Mouse (Mus musculus): ENCODE results near the gene Magi2. TPM values are rescaled to one million over a fixed set of nuclear protein-coding genes. Genes with fewer than 3 reads are reported as not detected.

Magi2 gene
- polyA plus RNA-seq, 1 experiment, result 0.48 TPM

DNA sequence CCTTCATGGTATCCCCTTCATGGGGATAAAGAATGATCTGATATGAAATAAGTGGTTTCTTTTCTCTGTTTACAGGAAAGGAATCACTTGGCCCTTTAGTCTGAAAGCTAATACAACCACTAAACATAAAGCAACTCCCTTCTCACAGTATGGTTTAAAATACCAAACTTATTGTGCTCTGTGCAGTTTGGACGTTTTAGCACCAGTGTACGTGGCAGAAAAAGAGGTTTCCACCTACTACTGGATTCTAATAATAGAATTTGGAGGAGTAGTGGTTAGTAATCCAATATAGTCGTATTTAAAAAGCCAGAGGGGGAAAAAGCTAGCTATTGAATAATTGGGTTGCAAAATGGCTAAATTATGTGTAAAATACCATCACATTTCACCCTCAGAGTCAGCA is 1005.1 kb downstream of the Magi2 start:
- Histone ChIP-seq H3K79me2 (ENCODE audit: control insufficient read depth, insufficient read depth) (no peaks in the 10 kb centered on the region), H3K36me3 (ENCODE audit: control insufficient read depth, insufficient read depth) (no peaks in the 10 kb centered on the region), H3K4me2 (ENCODE audit: low read depth) (no peak overlapping the region), H3K4me3 (no peak overlapping the region), H3K27me3 (ENCODE audit: control insufficient read depth, insufficient read depth, insufficient read length) (no peaks in the 10 kb centered on the region), H3ac (ENCODE audit: control insufficient read depth, insufficient read length) (no peak overlapping the region)
- TF ChIP-seq CEBPB (IDR thresholded peaks at IDR 0.05; ENCODE audit: insufficient read depth, poor library complexity, severe bottlenecking), result no peak
- TF ChIP-seq MYOD1 (IDR thresholded peaks at IDR 0.05; ENCODE audit: control insufficient read depth in 1 of 3, insufficient read length in 2 of 3, low read depth in 2 of 3), result no peak
- no peak for TF ChIP-seq MAX (IDR thresholded peaks at IDR 0.05; ENCODE audit: low read depth)
- TF ChIP-seq POLR2A (IDR thresholded peaks at IDR 0.05; ENCODE audit: insufficient read length, low read depth), result no peak
- no peak for TF ChIP-seq TCF3 (IDR thresholded peaks at IDR 0.05; ENCODE audit: insufficient read length, low read depth)
- TF ChIP-seq SRF (IDR thresholded peaks at IDR 0.05; ENCODE audit: control insufficient read depth, insufficient read length, low read depth), result no peak
- TF ChIP-seq MYOG (IDR thresholded peaks at IDR 0.05; ENCODE audit: control insufficient read depth in 1 of 3, insufficient read depth in 1 of 3, insufficient read length in 2 of 3, low read depth in 2 of 3), result no peak
- no peak for TF ChIP-seq REST (IDR thresholded peaks at IDR 0.05; ENCODE audit: insufficient read depth, insufficient read length)
- TF ChIP-seq POLR2AphosphoS2 (IDR thresholded peaks at IDR 0.05; ENCODE audit: insufficient read length, low read depth), result no peak
- TF ChIP-seq E2F4 (IDR thresholded peaks at IDR 0.05; ENCODE audit: insufficient read depth), result no peak
- TF ChIP-seq TCF12 (IDR thresholded peaks at IDR 0.05; ENCODE audit: insufficient read depth, poor library complexity, severe bottlenecking), result no peak
- no peak for TF ChIP-seq USF1 (IDR thresholded peaks at IDR 0.05; ENCODE audit: low read depth)

DNA sequence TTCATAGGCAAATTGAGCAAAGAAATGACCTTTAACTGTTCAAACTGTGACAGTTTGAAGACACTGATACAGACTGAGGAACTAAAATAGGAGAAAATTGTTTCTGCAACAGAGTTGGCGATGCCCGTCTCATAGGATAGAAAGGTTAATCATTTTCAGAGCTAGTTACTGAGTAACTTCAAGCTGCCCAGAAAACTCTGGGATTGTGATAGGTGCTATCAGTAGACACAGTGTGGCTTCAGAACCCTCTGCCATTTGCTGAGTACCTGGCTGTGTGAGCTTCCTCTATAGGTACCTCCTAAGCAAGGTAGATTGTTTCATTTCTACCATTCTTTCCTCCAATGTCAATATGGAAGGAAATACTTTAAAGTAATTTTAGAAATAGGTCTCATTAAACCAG is 1014.7 kb downstream of the Magi2 start:
- no peaks in the 10 kb centered on the region for H3K36me3 ChIP-seq (ENCODE audit: control insufficient read depth, insufficient read depth)
- no peaks in the 10 kb centered on the region for H3K79me2 ChIP-seq (ENCODE audit: control insufficient read depth, insufficient read depth)
- no peak for TF ChIP-seq TCF12 (IDR thresholded peaks at IDR 0.05; ENCODE audit: insufficient read depth, poor library complexity, severe bottlenecking)
- no peak for TF ChIP-seq CEBPB (IDR thresholded peaks at IDR 0.05; ENCODE audit: insufficient read depth, poor library complexity, severe bottlenecking)
- no peak for TF ChIP-seq USF1 (IDR thresholded peaks at IDR 0.05; ENCODE audit: low read depth)
- TF ChIP-seq POLR2A (IDR thresholded peaks at IDR 0.05; ENCODE audit: insufficient read length, low read depth), result no peak
- no peak for TF ChIP-seq MAX (IDR thresholded peaks at IDR 0.05; ENCODE audit: low read depth)
- TF ChIP-seq MYOD1 (IDR thresholded peaks at IDR 0.05; ENCODE audit: control insufficient read depth in 1 of 3, insufficient read length in 2 of 3, low read depth in 2 of 3), result no peak
- no peak for TF ChIP-seq SRF (IDR thresholded peaks at IDR 0.05; ENCODE audit: control insufficient read depth, insufficient read length, low read depth)
- TF ChIP-seq POLR2AphosphoS2 (IDR thresholded peaks at IDR 0.05; ENCODE audit: insufficient read length, low read depth), result no peak
- TF ChIP-seq E2F4 (IDR thresholded peaks at IDR 0.05; ENCODE audit: insufficient read depth), result no peak
- TF ChIP-seq REST (IDR thresholded peaks at IDR 0.05; ENCODE audit: insufficient read depth, insufficient read length), result no peak
- TF ChIP-seq MYOG (IDR thresholded peaks at IDR 0.05; ENCODE audit: control insufficient read depth in 1 of 3, insufficient read depth in 1 of 3, insufficient read length in 2 of 3, low read depth in 2 of 3), result no peak
- TF ChIP-seq TCF3 (IDR thresholded peaks at IDR 0.05; ENCODE audit: insufficient read length, low read depth), result no peak
- no peak overlapping the region for H3K4me3 ChIP-seq
- no peaks in the 10 kb centered on the region for H3K27me3 ChIP-seq (ENCODE audit: control insufficient read depth, insufficient read depth, insufficient read length)
- H3ac ChIP-seq (ENCODE audit: control insufficient read depth, insufficient read length), result no peak overlapping the region
- no peak overlapping the region for H3K4me2 ChIP-seq (ENCODE audit: low read depth)

DNA sequence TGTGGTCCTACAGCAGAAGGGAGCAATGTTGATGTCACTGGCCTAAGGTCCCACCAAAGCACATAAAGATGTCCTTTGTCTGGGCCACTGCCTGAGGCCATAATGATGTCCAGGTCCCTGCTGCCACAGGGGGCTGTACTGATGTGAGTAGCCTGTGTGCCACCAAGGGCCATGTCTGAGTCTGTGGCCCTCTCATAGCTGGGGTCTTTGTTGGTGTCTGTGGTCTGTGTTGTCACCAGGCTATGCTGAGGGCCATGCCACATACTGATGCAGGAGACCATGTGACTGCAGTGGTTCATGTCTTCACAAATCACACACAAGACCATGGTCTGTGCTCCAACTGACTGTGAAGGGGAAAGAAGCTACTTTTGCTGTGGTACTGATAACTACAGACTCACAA is 1015.7 kb downstream of the Magi2 start:
- Histone ChIP-seq H3ac (ENCODE audit: control insufficient read depth, insufficient read length) (no peak overlapping the region), H3K79me2 (ENCODE audit: control insufficient read depth, insufficient read depth) (no peaks in the 10 kb centered on the region), H3K4me3 (no peak overlapping the region), H3K27me3 (ENCODE audit: control insufficient read depth, insufficient read depth, insufficient read length) (no peaks in the 10 kb centered on the region), H3K36me3 (ENCODE audit: control insufficient read depth, insufficient read depth) (no peaks in the 10 kb centered on the region), H3K4me2 (ENCODE audit: low read depth) (no peak overlapping the region)
- no peak for TF ChIP-seq SRF (IDR thresholded peaks at IDR 0.05; ENCODE audit: control insufficient read depth, insufficient read length, low read depth)
- no peak for TF ChIP-seq MAX (IDR thresholded peaks at IDR 0.05; ENCODE audit: low read depth)
- TF ChIP-seq CEBPB (IDR thresholded peaks at IDR 0.05; ENCODE audit: insufficient read depth, poor library complexity, severe bottlenecking), result no peak
- no peak for TF ChIP-seq MYOD1 (IDR thresholded peaks at IDR 0.05; ENCODE audit: control insufficient read depth in 1 of 3, insufficient read length in 2 of 3, low read depth in 2 of 3)
- no peak for TF ChIP-seq TCF3 (IDR thresholded peaks at IDR 0.05; ENCODE audit: insufficient read length, low read depth)
- no peak for TF ChIP-seq POLR2AphosphoS2 (IDR thresholded peaks at IDR 0.05; ENCODE audit: insufficient read length, low read depth)
- TF ChIP-seq MYOG (IDR thresholded peaks at IDR 0.05; ENCODE audit: control insufficient read depth in 1 of 3, insufficient read depth in 1 of 3, insufficient read length in 2 of 3, low read depth in 2 of 3), result no peak
- no peak for TF ChIP-seq TCF12 (IDR thresholded peaks at IDR 0.05; ENCODE audit: insufficient read depth, poor library complexity, severe bottlenecking)
- TF ChIP-seq E2F4 (IDR thresholded peaks at IDR 0.05; ENCODE audit: insufficient read depth), result no peak
- no peak for TF ChIP-seq USF1 (IDR thresholded peaks at IDR 0.05; ENCODE audit: low read depth)
- no peak for TF ChIP-seq POLR2A (IDR thresholded peaks at IDR 0.05; ENCODE audit: insufficient read length, low read depth)
- TF ChIP-seq REST (IDR thresholded peaks at IDR 0.05; ENCODE audit: insufficient read depth, insufficient read length), result no peak

DNA sequence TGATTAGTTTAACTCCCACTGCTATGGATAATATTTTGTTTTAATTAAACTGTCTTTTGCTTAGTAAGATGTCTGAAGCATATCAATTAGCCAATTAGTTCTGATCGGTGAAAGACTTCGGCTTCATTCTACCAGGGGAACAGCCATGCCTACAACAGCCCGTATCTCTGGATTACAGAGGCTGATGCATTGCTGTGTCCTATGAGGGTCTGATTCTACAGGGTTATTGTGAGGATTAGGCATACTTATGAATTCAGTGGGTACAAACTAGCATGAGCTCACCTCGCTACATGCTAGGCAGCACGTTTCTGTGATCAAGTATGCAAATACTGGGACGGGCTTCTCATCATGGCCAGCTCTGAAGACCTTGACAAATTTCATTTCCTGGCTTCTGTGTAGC is 1022.5 kb downstream of the Magi2 start:
- Histone ChIP-seq H3K4me2 (ENCODE audit: low read depth) (no peak overlapping the region), H3K27me3 (ENCODE audit: control insufficient read depth, insufficient read depth, insufficient read length) (no peaks in the 10 kb centered on the region), H3K4me3 (no peak overlapping the region), H3K79me2 (ENCODE audit: control insufficient read depth, insufficient read depth) (no peaks in the 10 kb centered on the region), H3ac (ENCODE audit: control insufficient read depth, insufficient read length) (no peak overlapping the region), H3K36me3 (ENCODE audit: control insufficient read depth, insufficient read depth) (no peaks in the 10 kb centered on the region)
- TF ChIP-seq POLR2AphosphoS2 (IDR thresholded peaks at IDR 0.05; ENCODE audit: insufficient read length, low read depth) (no peak), MYOD1 (IDR thresholded peaks at IDR 0.05; ENCODE audit: control insufficient read depth in 1 of 3, insufficient read length in 2 of 3, low read depth in 2 of 3) (no peak), MYOG (IDR thresholded peaks at IDR 0.05; ENCODE audit: control insufficient read depth in 1 of 3, insufficient read depth in 1 of 3, insufficient read length in 2 of 3, low read depth in 2 of 3) (no peak), E2F4 (IDR thresholded peaks at IDR 0.05; ENCODE audit: insufficient read depth) (no peak), REST (IDR thresholded peaks at IDR 0.05; ENCODE audit: insufficient read depth, insufficient read length) (no peak), TCF3 (IDR thresholded peaks at IDR 0.05; ENCODE audit: insufficient read length, low read depth) (no peak), USF1 (IDR thresholded peaks at IDR 0.05; ENCODE audit: low read depth) (no peak), CEBPB (IDR thresholded peaks at IDR 0.05; ENCODE audit: insufficient read depth, poor library complexity, severe bottlenecking) (no peak), MAX (IDR thresholded peaks at IDR 0.05; ENCODE audit: low read depth) (no peak), SRF (IDR thresholded peaks at IDR 0.05; ENCODE audit: control insufficient read depth, insufficient read length, low read depth) (no peak), POLR2A (IDR thresholded peaks at IDR 0.05; ENCODE audit: insufficient read length, low read depth) (no peak), TCF12 (IDR thresholded peaks at IDR 0.05; ENCODE audit: insufficient read depth, poor library complexity, severe bottlenecking) (no peak)

All from myocyte (in vitro differentiated cells).